Mouse (Mus musculus): ENCODE results near the gene Spag17.

The Spag17 gene

GRCm38 (mm10) chr3:100163556-100163955 lies 278.4 kb downstream of the Spag17 start:
- no peak for DNase-seq (ENCODE audit: low spot score)

- no peak for DNase-seq (ENCODE audit: low spot score)
These were observed 279.8 kb downstream of the Spag17 start for GRCm38 (mm10) chr3:100164991-100165390.

GRCm38 (mm10) chr3:100176031-100176430 lies 290.8 kb downstream of the Spag17 start:
- no peak for DNase-seq (ENCODE audit: low spot score)

- DNase-seq (ENCODE audit: low spot score) = no peak
These were observed 295.3 kb downstream of the Spag17 start for GRCm38 (mm10) chr3:100180471-100180870.

- DNase-seq (ENCODE audit: low spot score) = peak; percentile 31
These were observed 304.2 kb downstream of the Spag17 start for GRCm38 (mm10) chr3:100189444-100189843.

- no peak for DNase-seq (ENCODE audit: low spot score)
These were observed 304.7 kb downstream of the Spag17 start for GRCm38 (mm10) chr3:100189861-100190260.
